Mouse (Mus musculus) bone marrow macrophage, adult 2 months (primary cell): ENCODE data around the gene Il25. TPM values are rescaled to one million over a fixed set of nuclear protein-coding genes. Genes with fewer than 3 reads are reported as not detected.

ENCODE experiments used
- H3K27ac ChIP-seq: 2 replicates; pipeline ENCODE4 v1.5.1; 2012; ENCODE audit warnings: low read depth, low read length; ENCODE audit not compliant: insufficient read depth
- H3K4me1 ChIP-seq: 2 replicates; pipeline ENCODE4 v1.6.1; 2012; ENCODE audit warnings: low read length; ENCODE audit not compliant: control insufficient read depth, insufficient read depth
- H3K4me3 ChIP-seq: 2 replicates; pipeline ENCODE4 v1.5.1; 2012; ENCODE audit warnings: mild to moderate bottlenecking, low read length, moderate library complexity; ENCODE audit not compliant: insufficient read depth
- CTCF ChIP-seq: IDR thresholded peaks from 2 replicates; pipeline ENCODE4 v1.5.1; 2012; ENCODE audit warnings: low read depth, mild to moderate bottlenecking, low read length, moderate library complexity
- POLR2A ChIP-seq: IDR thresholded peaks from 2 replicates; pipeline ENCODE4 v1.6.1; 2012; ENCODE audit warnings: mild to moderate bottlenecking, low read depth, low read length, borderline replicate concordance
- polyA plus RNA-seq: library from polyadenylated mRNA; stranded (reverse); fragments of >200 nt; gene quantifications from 2 replicates; pipeline ENCODE4 v1.2.4, GENCODE M21; 2012; ENCODE audit not compliant: missing spikeins, insufficient read depth, insufficient read length

Il25 gene
- polyA plus RNA-seq, 1 experiment, result not detected

GRCm38 (mm10) chr14:54903641-54904040 lies 28.9 kb upstream of the Il25 start:
- H3K27ac ChIP-seq, result no peak overlapping the region
- no peak overlapping the region for H3K4me3 ChIP-seq
- peaks cover 7% of the 10 kb centered on the region for H3K4me1 ChIP-seq
- TF ChIP-seq CTCF (no peak), POLR2A (no peak)

DNA sequence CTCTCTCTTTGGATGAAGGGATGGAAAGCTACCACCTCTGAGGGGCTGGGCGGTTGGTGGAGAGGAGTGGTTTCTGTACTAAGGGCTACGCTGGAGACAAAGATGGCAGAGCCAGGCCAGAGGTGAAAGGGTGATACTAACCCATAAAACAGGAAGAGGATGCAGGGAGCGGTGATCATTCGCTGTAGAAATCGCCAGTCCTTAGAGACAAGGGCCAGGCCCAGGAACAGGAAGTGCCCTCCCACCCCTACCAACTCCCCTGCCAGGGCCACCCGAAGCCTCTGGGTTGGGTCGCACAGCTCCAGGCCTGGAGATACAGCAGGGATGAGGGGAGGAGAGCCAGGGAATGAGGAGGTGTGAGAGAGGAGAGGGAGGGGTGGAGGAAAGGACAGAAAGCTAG lies 23.8 kb upstream of the Il25 start:
- no peak for TF ChIP-seq CTCF
- no peak for TF ChIP-seq POLR2A
- H3K4me1 ChIP-seq, result no peaks in the 10 kb centered on the region
- no peak overlapping the region for H3K4me3 ChIP-seq

GRCm38 (mm10) chr14:54912109-54912850 lies 20.2 kb upstream of the Il25 start:
- Histone ChIP-seq H3K27ac (no peak overlapping the region), H3K4me1 (no peaks in the 10 kb centered on the region), H3K4me3 (peak overlapping the region; percentile 53)
- TF ChIP-seq CTCF (no peak), POLR2A (no peak)

More for the DNA sequence above, 23.8 kb upstream of the Il25 start:
- no peak overlapping the region for H3K27ac ChIP-seq

GRCm38 (mm10) chr14:54912886-54913285 lies 19.6 kb upstream of the Il25 start, which contains the start of gene Slc22a17:
Gene Slc22a17 (minus strand): TSS chr14:54913132.
- H3K4me3 ChIP-seq, result peak within 1 kb of the TSS; percentile 53
- H3K27ac ChIP-seq, result no peak within 1 kb of the TSS
- H3K4me1 ChIP-seq, result no peaks in the 10 kb centered on the region
- TF ChIP-seq CTCF, result no peak
- no peak for TF ChIP-seq POLR2A

GRCm38 (mm10) chr14:54913343-54913742 lies 19.2 kb upstream of the Il25 start:
- no peak overlapping the region for H3K27ac ChIP-seq
- no peak overlapping the region for H3K4me3 ChIP-seq
- no peak for TF ChIP-seq POLR2A
- no peaks in the 10 kb centered on the region for H3K4me1 ChIP-seq

GRCm38 (mm10) chr14:54920076-54920685 lies 12.3 kb upstream of the Il25 start:
- H3K27ac ChIP-seq, result no peak overlapping the region
- TF ChIP-seq CTCF (no peak), POLR2A (no peak)
- H3K4me1 ChIP-seq, result no peaks in the 10 kb centered on the region
- H3K4me3 ChIP-seq, result no peak overlapping the region

- no peak for TF ChIP-seq CTCF
- TF ChIP-seq POLR2A, result no peak
- Histone ChIP-seq H3K4me3 (no peak overlapping the region), H3K27ac (no peak overlapping the region), H3K4me1 (no peaks in the 10 kb centered on the region)
Measured at GRCm38 (mm10) chr14:54924641-54925348, 7.7 kb upstream of the Il25 start.

DNA sequence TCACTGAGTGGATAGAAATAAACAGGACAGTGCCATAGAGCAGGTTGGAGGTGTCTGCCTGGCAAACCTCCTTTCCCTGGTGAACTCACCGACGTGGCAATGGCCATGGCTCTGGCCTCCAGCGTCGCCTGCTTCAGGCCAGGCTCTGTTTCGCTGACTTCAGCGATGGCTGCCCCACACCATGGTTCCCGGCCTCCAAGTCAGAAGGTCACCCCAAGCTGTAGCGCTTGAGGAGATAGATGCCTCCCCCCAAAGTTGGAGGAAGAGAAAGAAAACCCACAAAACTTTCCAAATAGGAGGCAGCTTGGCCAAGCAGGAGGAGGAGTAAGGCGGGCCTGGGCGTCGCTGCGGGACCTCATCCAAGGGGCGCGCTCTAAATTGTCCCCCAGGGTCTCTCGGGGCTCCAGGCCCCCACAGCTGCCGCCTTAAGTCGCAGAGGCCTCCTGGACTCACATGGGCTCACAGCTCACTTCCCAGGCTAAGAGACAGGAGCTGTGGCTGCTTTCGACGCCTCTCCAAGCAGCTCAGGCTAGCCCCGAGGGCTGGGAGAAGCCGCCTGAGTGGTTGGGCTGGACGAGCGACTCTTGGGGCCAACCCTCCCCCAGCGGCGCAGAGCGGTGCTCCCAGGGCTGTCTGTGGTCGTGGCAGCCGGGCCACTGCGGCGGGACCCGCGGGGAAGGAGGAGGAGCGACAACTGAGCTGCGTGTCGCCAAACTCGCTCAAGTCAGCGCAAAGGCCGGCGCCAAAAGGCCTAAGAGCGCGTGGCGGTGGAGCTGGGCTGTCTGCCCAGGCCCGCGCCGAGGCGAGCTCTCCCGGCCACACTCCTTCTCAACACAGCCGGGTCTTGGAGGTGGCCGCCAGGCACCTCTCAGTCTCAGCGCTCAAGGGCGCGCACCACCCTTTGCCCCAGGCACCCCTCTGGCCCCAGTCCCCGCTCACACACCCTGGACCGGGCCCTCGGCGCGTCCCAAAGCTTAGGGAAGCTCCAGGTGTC lies 6.8 kb upstream of the Il25 start, which contains the start of gene Efs:
Gene Efs (minus strand): TSS at position 778 of the 994 bp plus-strand sequence.
- TF ChIP-seq POLR2A (no peak), CTCF (no peak)
- Histone ChIP-seq H3K4me1 (no peaks in the 10 kb centered on the region), H3K27ac (no peak within 1 kb of the TSS), H3K4me3 (no peak within 1 kb of the TSS)

DNA sequence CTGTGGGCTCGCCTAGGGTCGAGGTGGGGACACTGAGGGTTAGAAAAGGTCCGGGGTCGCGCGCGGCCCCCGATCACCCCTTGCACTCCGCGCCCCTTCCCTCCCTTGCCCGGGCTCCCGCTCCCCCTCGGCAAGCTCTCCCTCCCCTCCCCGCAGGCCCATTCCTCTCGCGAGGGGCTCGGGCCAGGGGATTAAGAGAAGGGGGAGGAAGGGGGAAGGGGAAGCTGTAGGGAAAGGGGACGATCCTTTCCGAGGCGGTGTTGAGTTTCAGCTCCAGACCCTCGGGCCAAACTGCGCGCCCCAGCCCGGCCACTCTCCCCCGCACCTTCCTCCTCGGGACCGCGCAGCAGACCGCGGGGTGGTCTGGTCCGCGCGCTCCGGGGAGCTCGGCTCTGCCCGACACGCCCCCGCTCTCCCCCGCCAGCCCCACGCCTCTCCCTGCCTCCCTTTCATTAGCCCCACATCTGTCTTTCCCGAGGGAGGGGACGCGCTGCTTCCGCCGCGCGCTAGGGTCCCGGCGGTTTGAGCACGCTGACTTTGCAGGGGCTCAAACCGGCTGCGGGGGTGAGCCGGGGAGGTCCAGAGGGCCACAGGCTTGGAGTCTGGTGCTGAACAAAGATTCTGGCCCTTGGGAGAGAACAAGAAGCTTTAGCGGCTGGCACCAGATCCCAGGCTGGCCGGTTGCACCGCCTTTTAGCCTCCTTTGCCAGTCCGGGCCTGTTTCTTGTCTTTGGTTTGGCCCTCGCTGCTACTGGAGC lies 5.9 kb upstream of the Il25 start:
- H3K4me3 ChIP-seq, result no peak overlapping the region
- TF ChIP-seq POLR2A (no peak), CTCF (no peak)
- H3K27ac ChIP-seq, result no peak overlapping the region
- no peaks in the 10 kb centered on the region for H3K4me1 ChIP-seq
